Mouse (Mus musculus) embryonic facial prominence, embryonic 14.5 days (tissue): ENCODE results near the gene Smyd3. TPM values are rescaled to one million over a fixed set of nuclear protein-coding genes. Genes with fewer than 3 reads are reported as not detected.
A peak's percentile ranks its signal among the peaks of the same experiment; 100 is the strongest.

ENCODE experiments used
- ATAC-seq: fragments of 200-750 bp; cut with Nextera tagmentation; 2 replicates; pipeline ENCODE4 v1.8.0; 2017; ENCODE audit warnings: low read depth, moderate number of reproducible peaks, moderate TSS enrichment
- DNase-seq: peaks from one replicate; pipeline ENCODE4 v3.0.0-alpha.2; 2015; ENCODE audit warnings: low spot score
- H3K27ac ChIP-seq: fragments of 300-500 bp; sonication (generic); replicated peaks from 2 replicates; pipeline ENCODE4 v1.5.1; 2014; ENCODE audit warnings: low read depth, mild to moderate bottlenecking, low read length, moderate library complexity
- H3K27me3 ChIP-seq: fragments of 300-500 bp; sonication (generic); replicated peaks from 2 replicates; pipeline ENCODE4 v1.6.1; 2014; ENCODE audit warnings: low read length; ENCODE audit not compliant: control insufficient read depth, insufficient read depth
- H3K36me3 ChIP-seq: fragments of 300-500 bp; sonication (generic); 2 replicates; pipeline ENCODE4 v1.6.1; 2014; ENCODE audit warnings: low read length, mixed read lengths; ENCODE audit not compliant: control insufficient read depth, insufficient read depth
- H3K4me1 ChIP-seq: fragments of 300-500 bp; sonication (generic); 2 replicates; pipeline ENCODE4 v1.6.1; 2014; ENCODE audit warnings: antibody characterized with exemption, low read length; ENCODE audit not compliant: control insufficient read depth, insufficient read depth
- H3K4me2 ChIP-seq: fragments of 300-500 bp; sonication (generic); 2 replicates; pipeline ENCODE4 v1.6.1; 2014; ENCODE audit warnings: low read depth, mild to moderate bottlenecking, low read length, moderate library complexity, mixed read lengths
- H3K4me3 ChIP-seq: fragments of 300-500 bp; sonication (generic); 2 replicates; pipeline ENCODE4 v1.5.1; 2014; ENCODE audit warnings: low read depth, mild to moderate bottlenecking, low read length
- H3K9ac ChIP-seq: fragments of 300-500 bp; sonication (generic); 2 replicates; pipeline ENCODE4 v1.6.1; 2014; ENCODE audit warnings: low read depth, mild to moderate bottlenecking, low read length, moderate library complexity, mixed read lengths
- H3K9me3 ChIP-seq: fragments of 300-500 bp; sonication (generic); 2 replicates; pipeline ENCODE4 v1.6.1; 2016; ENCODE audit warnings: low read length; ENCODE audit not compliant: control insufficient read depth
- WGBS: fragments of 180-500 bp; shearing (Covaris S2); extraction: QIAGEN DNeasy Blood & Tissue Kit; methylation state at CpG from one replicate; pipeline ENCODE4 v1.1.7; 2014; 5-methylcytosine and 5-hydroxymethylcytosine counted together
- polyA plus RNA-seq: library from polyadenylated mRNA; unstranded; fragments of >200 nt; fragmentation: Nextera tagmentation; extraction: Ambion mirVana; gene quantifications from 2 replicates; pipeline ENCODE4 v1.2.1, GENCODE M21; 2014

Smyd3 gene
- polyA plus RNA-seq, 1 experiment from 2014 or later: 16.7 TPM

GRCm38 (mm10) chr1:179368426-179369010, 149.3 kb downstream of the Smyd3 start:
- H3K36me3 ChIP-seq: no peaks in the 10 kb centered on the region
- WGBS: 80% methylated on average over 3 of the region's 3 CpGs
- no peak for DNase-seq
- peaks cover 8% of the 10 kb centered on the region; the same call in 1 of the 2 replicates for H3K4me1 ChIP-seq
- no peaks in the 10 kb centered on the region for H3K27me3 ChIP-seq
- H3K9ac ChIP-seq: no peak overlapping the region
- no peak overlapping the region for H3K27ac ChIP-seq
- ATAC-seq: no peak
- no peak overlapping the region for H3K4me3 ChIP-seq
- H3K4me2 ChIP-seq: no peak overlapping the region
- peaks cover 4% of the 10 kb centered on the region; the same call in 1 of the 2 replicates for H3K9me3 ChIP-seq

GRCm38 (mm10) chr1:179361481-179362466, 156.1 kb downstream of the Smyd3 start:
- 38% methylated on average over 8 of the region's 8 CpGs for WGBS
- peak; percentile 71; the same call in 1 of the 2 replicates for ATAC-seq

GRCm38 (mm10) chr1:179357111-179357510, 160.7 kb downstream of the Smyd3 start:
- H3K36me3 ChIP-seq: no peaks in the 10 kb centered on the region
- 84% methylated on average over 2 of the region's 2 CpGs for WGBS

More at GRCm38 (mm10) chr1:179361481-179362466, 156.1 kb downstream of the Smyd3 start:
- no peaks in the 10 kb centered on the region for H3K9me3 ChIP-seq
- H3K4me3 ChIP-seq: no peak overlapping the region
- peak overlapping the region; percentile 75 for H3K27ac ChIP-seq
- no peak overlapping the region; the same call in 1 of the 2 replicates for H3K4me2 ChIP-seq
- no peak overlapping the region for H3K9ac ChIP-seq
- H3K27me3 ChIP-seq: no peaks in the 10 kb centered on the region
- H3K36me3 ChIP-seq: no peaks in the 10 kb centered on the region
- peak; percentile 77 for DNase-seq
- peaks cover 6% of the 10 kb centered on the region; the same call in 1 of the 2 replicates for H3K4me1 ChIP-seq

DNA sequence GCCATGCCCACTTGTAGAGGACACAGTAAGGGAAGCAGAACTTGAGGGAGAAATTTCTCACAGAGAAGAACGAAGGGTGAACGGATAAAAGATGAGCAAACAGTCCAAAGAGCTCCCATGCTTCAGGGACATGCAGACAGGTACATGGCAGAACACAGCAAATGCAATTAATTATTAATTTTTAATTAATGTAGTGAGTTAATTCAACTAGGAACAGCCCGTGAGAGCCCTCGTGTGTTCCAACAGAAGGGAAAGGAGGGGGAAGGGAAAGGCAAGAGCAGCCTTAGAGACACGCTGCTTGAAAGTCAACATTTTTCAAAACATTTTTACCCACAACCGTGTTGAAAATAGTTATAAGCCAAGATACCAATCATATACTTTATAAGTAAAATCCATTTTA, 163.6 kb downstream of the Smyd3 start:
- Histone ChIP-seq H3K4me1 (no peaks in the 10 kb centered on the region), H3K4me2 (no peak overlapping the region), H3K27me3 (no peaks in the 10 kb centered on the region), H3K9ac (no peak overlapping the region), H3K36me3 (no peaks in the 10 kb centered on the region), H3K9me3 (no peaks in the 10 kb centered on the region), H3K4me3 (no peak overlapping the region), H3K27ac (no peak overlapping the region)
- DNase-seq: no peak
- ATAC-seq: no peak
- 90% methylated on average over 6 of the region's 6 CpGs for WGBS

More at GRCm38 (mm10) chr1:179357111-179357510, 160.7 kb downstream of the Smyd3 start:
- ATAC-seq (no peak), DNase-seq (no peak)
- H3K9ac ChIP-seq: no peak overlapping the region
- no peaks in the 10 kb centered on the region for H3K9me3 ChIP-seq
- H3K4me3 ChIP-seq: no peak overlapping the region
- no peak overlapping the region for H3K27ac ChIP-seq
- H3K4me2 ChIP-seq: no peak overlapping the region
- no peaks in the 10 kb centered on the region; the same call in 1 of the 2 replicates for H3K4me1 ChIP-seq
- no peaks in the 10 kb centered on the region for H3K27me3 ChIP-seq

DNA sequence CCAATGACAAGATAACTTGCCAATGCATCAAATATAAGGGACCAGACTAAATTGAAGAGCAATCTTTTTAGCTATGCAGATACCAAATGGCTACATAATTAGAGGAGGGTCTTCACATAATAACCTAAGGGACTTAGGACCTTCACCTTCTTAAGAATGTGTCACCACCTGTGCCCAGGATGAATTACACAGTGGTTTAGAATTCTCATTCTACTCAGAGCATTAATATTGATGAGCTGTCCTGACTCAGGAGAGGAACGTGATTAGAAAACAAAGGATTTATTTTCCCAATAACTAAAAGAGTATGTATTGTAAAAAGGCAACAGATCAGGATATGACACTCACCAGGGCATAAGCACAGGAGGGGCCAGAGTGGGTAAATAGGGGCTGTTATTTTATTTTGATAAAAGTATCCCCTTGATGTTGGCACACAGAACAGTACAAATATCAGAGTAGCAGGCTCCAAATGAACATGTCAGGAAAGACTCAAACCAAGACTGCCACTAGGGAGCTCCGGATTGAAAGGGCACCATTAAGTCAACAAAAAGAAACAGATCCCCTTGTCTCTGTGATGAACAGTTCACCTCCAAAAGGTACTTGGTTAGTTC, 172.4 kb downstream of the Smyd3 start:
- Histone ChIP-seq H3K9me3 (no peaks in the 10 kb centered on the region), H3K27ac (no peak overlapping the region), H3K9ac (no peak overlapping the region), H3K4me1 (no peaks in the 10 kb centered on the region), H3K4me2 (no peak overlapping the region), H3K36me3 (no peaks in the 10 kb centered on the region), H3K4me3 (no peak overlapping the region), H3K27me3 (no peaks in the 10 kb centered on the region)
- DNase-seq: no peak
- no peak for ATAC-seq
- WGBS: 49% methylated on average over 2 of the region's 2 CpGs

DNA sequence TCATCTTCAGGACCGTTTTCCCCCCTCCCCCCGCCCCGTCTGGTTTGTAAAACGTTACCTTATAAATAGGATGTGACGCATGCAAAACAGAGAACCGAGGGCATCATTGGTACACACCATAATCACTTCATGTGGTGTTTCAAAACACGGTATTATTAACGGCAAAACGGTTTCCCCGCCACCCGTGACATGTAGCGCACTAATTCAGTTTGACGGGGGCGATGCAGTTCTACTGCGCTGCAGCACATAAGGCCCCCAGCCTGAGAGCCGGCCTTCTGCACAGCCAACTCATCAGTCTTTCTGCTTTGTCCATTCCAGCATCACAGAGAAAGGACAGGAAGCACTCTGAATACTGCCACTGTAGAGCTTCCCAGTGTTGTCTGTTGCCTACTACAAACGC, 174.4 kb downstream of the Smyd3 start:
- Histone ChIP-seq H3K4me3 (no peak overlapping the region), H3K36me3 (no peaks in the 10 kb centered on the region), H3K27ac (no peak overlapping the region), H3K9ac (no peak overlapping the region), H3K27me3 (no peaks in the 10 kb centered on the region), H3K9me3 (no peaks in the 10 kb centered on the region), H3K4me2 (no peak overlapping the region), H3K4me1 (no peaks in the 10 kb centered on the region)
- peak; percentile 12 for DNase-seq
- WGBS: 87% methylated on average over 17 of the region's 17 CpGs
- ATAC-seq: no peak

GRCm38 (mm10) chr1:179341589-179341988, 176.3 kb downstream of the Smyd3 start:
- WGBS: 86% methylated on average over 1 of the region's 1 CpGs
- no peaks in the 10 kb centered on the region for H3K36me3 ChIP-seq
- H3K9ac ChIP-seq: no peak overlapping the region
- no peaks in the 10 kb centered on the region for H3K27me3 ChIP-seq
- H3K9me3 ChIP-seq: no peaks in the 10 kb centered on the region
- H3K27ac ChIP-seq: no peak overlapping the region
- H3K4me2 ChIP-seq: no peak overlapping the region
- H3K4me1 ChIP-seq: no peaks in the 10 kb centered on the region
- ATAC-seq (no peak), DNase-seq (no peak)
- H3K4me3 ChIP-seq: no peak overlapping the region

DNA sequence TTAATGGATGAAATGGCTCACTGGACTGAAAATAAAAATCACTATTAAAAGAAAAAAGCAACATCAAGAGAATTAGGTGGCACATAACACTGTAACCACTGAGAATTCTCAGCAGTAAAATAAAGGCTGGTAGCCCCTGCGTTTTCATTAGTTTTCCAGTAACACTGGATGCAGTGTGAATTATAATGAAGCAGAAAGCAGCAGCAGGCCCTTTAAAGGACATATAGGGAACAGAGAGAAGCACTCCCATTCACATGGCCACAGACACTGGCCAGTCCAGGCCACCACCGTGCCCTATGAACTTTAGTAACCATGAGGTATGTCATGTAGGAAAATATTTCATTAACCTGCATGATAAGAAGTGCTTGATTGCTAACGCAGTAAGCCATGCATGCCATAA, 178.8 kb downstream of the Smyd3 start:
- Histone ChIP-seq H3K27me3 (no peaks in the 10 kb centered on the region), H3K27ac (no peak overlapping the region), H3K36me3 (no peaks in the 10 kb centered on the region), H3K4me3 (no peak overlapping the region), H3K4me2 (no peak overlapping the region), H3K4me1 (no peaks in the 10 kb centered on the region), H3K9ac (no peak overlapping the region), H3K9me3 (no peaks in the 10 kb centered on the region)
- WGBS: 84% methylated on average over 3 of the region's 3 CpGs
- DNase-seq (no peak), ATAC-seq (no peak)
